Mouse (Mus musculus) lung, postnatal 14 days (tissue): ENCODE results near the gene Tmtc1.

Experiments
- DNase-seq: peaks from one replicate; pipeline ENCODE4 v3.0.0; 2021

Tmtc1 gene

DNA sequence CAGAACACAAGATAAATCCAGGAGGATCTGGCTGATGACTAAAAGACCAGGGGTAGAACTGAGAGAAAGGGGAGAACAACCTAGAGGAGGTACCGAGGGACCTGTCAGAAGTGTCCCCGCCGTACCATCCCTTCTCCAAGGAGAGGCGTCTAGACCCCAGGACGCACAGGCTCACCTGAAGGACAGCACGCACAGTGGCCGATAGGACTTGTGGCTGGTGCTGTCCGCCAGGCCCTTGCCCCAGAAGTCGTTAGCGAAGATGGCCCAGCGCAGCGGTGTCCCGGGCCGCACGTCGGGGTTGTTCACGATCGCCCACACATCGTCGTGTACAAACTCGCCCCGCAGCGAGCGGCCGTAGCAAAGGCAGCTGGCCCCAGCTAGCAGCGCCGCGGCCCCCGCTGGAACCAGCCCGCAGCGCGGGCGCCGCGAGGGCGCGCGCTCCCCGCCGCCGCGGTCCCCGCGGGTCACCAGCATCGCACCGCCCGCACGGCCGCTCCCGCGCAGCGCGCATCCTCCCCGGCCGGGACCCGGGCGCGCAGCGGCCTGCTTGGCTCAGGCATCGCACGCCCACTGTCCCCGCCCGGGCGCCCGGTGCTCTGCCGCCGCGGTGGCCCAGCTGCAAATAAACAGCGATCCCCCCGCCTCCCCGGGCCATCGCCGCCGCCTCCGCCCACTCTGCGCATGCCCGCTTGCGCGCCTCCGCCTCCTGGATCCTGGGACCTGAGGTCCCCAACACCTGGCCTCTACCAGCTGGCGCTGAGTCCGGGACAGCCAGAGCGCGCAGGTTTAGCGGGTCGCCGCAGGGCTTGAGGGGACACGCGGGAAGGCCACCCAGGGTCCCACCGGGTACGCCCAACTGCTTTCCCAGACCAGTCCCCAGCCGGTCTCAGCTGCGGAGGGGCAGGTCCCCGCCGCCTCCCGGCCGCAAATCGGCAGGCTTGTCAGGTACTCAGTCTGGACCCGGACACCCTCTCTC lies at the start of gene Tmtc1:
Tmtc1 (minus strand) TSS at position 664 of the 976 bp plus-strand sequence.
- DNase-seq: peak; percentile 82

DNA sequence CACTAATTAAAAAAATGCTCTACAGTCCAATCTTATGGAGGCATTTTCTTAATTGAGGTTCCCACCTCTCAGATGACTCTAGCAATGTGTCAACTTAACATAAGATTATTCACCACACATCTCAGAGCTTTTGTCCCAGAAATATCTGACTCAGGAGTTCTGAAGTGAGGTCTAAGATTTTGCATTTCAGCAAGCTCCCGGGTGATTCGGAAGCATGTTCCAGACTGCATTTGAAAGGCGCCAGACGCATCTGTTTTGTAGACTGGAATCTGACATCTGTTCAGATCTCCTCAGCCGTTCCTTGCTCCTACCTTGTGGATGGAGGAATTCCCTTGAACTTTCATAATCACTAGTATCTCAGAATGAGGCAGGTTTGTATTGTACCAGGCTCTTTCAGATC lies 47.7 kb upstream of the Tmtc1 start:
- DNase-seq: no peak

DNA sequence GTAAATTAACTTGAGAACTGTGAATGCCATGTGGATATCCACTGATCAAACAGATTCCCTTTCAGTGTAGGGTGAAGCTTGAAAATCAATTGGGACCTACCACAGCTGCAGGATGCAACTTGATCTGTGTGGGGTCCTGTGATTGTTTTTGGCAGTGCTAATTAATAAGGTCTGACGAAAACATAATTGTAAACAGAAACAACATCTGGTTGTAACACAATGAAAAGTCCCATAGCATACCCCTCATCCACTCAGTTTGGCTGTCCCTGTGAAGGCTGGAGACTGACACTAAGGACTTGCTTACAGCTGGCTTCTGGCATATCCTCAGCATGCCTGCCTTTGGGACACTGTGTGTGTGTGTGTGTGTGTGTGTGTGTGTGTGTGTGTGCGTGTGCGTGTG lies 42.6 kb upstream of the Tmtc1 start:
- no peak for DNase-seq

DNA sequence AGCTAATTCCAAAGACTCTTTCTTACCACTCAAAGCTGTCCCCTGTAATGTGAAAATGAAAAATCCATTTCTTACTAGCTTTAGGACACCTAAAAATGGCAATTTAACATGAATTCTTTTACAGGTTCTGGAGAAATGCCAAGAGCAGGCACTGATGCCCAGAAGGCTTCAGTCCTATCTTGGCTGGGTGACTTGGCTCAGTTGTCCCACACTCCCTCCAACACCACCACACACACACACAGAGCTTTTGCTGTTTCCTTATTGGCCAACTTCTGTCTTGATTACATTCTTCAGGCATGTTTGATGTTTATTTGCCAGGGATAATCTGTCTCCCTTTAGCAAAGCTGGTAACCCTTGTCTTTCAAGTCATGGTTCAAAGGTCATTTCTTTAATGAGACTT lies 37.7 kb upstream of the Tmtc1 start:
- DNase-seq: no peak

DNA sequence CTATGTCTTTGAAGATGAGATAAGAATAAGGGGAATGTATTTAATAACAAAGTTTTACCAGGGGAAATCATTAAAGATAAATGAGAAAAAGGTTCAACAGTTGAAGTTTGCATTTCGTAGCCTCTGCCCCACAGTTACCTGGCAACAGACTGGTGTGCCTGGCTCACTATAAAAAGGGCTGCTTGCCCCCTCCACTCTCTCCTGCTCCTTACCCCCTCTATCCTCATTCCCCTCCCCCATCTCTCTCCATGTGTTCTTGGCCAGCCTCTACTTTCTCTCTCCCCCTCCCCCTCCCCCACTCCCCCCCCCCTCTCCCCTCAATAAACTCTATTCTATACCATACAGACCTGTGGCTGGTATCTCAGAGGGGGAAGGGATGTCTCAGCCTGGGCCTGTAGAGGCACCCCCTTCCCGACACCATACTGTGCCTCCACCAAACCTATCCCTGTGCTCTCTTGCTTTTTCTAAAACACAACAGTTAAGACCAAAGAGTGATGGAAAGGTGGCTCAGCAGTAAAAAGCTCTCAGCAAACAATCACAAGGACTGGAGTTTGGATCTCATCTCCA lies 35.6 kb upstream of the Tmtc1 start:
- DNase-seq: no peak

DNA sequence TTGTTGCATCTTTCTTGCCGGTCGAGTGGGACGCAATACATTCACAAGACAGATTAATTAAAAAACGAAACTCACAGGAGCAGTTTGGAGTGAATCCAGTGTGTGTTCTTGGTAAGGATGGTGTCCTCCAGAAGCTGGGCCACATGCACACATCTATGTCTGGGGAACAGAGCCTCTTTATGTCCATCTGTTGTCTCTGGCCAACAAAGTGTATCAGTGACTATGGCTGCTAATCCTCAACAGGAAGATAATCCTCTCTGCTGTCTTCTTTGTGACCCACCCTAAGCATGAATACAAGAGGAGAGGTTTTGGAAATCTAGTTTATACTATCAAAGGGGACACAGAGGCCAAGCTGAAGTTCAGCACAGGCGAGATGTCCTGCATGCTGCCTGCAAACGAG lies 34.2 kb upstream of the Tmtc1 start:
- DNase-seq: no peak

DNA sequence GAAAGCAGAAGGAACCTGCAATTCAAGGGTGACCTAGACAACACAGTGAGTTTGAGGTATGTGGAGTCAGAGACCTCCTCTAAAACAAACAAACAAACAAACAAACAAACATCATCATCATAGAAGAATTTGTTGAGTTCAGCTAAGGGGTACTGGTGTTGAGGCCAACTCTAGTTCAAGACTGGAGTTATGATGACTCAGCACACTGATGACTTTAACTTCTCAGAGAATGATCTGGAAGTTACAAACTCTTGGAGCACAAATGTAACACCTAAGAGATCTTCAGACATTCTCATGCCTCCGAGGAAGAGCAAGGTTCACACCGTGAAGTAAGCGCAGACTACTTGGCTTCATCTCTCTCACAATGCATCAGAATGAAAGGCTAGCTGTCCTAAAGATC lies 28.1 kb upstream of the Tmtc1 start:
- DNase-seq: no peak

DNA sequence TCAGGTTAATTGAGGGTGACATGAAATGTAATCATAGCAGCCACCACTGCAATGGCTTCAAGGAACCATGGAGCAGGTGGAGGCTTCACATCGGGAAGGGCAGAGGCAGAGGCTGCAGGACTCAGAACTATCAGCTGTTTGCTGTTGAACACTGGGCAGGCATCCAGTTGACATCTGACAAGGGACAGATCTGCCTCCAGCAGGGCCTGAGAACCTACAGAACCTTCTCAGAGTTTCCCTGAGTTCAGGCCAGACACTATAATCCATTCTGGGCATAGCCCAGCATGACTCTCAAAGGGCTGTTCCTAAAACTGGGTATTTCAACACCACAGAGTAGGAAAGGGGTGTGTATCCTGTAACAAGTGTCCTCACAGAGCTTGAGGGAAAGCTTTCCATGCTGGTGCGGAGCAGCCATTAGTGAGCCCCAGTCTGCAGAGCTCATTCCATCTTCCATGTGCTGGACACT lies 23.8 kb upstream of the Tmtc1 start:
- DNase-seq: peak; percentile 60

DNA sequence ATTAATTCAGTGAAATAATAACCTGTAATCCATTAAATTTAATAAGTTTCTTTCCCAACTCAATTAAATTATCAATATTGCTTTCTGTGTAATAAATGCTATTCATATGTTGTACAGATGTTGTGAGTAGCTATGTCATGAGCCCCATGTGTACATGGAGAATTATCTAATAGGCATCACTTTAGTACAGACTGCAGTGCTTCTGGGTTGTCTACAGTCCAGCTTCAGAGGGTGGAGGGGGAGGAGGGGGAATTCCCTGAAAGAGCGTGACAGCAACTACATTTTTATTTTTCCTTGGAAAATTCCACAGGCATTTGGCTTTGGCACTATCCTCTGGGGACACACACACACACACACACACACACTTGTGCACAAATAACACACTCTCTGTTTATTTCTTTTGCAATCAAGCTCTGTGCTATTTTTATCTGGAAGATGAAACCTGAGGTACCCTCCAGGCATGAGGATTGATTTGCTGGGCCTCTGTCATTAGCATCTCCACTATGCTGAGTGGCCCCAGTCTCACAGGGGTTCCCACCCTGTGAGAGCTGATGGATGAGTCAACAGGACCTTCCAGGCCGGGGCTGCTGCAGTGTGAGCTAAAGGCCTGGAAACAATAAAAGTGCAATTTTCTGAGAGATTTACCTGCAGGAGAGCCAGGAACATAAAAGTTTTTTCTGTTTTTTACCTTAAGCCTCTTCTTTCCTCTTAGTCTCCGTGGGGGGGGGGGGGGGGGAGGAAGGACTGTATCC lies 23.2 kb upstream of the Tmtc1 start:
- DNase-seq: peak; percentile 22

DNA sequence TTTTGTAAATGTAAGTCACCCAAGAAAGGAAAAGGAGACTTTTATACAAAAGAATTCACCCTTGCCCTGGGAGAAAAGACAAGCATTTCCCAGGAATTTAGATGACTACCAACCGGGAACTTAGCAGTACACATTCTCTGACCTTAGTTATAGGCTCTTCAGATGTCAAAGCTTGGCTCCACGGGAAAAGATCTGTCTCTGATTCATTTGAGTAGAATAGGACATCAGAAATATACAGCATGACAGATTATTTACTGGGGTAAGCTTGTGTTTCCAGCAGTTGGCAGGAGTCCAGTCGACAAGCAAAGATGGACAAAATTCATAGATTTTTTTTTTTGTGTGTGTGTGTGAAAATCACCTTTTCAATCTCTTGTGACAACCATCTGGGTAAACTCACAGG lies 15.4 kb upstream of the Tmtc1 start:
- DNase-seq: no peak

DNA sequence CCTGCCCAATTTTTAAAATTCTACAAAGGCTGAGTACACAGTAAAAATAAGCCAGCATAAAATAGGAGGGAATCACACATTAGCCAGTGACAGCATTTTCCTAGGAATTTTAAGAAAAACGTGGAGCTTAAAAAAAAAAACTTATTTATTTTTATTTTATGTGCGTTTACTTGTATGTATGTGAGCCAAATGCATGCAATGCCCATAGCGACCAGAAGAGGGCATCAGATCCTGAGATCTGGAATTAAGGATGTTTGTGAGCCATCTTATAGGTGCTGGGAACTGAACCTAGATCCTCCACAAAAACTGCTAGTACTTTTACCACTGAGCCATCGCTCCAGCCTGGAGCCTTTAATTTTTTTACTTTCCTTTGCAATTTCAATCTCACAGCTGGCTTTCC lies 11.3 kb upstream of the Tmtc1 start:
- DNase-seq: no peak

DNA sequence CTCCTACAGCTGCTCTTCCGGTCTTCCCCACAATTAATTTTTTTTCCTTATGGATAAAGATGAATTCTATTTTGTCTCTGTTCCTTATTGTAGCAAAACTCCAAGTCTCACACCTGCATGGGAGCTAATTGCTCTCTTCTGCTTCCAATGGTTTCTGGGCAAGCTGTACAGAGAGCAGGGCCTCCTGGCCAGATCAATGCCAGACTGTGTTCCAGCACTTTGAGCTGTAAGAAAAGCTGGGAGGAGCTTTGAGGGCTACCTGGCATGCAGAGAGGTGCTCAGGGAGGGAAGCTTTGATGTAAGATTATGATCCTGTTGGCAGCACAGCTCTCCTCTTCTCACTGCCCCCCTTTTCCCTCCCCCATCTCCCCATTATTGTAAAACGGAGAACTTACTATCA lies 10.6 kb upstream of the Tmtc1 start:
- no peak for DNase-seq

DNA sequence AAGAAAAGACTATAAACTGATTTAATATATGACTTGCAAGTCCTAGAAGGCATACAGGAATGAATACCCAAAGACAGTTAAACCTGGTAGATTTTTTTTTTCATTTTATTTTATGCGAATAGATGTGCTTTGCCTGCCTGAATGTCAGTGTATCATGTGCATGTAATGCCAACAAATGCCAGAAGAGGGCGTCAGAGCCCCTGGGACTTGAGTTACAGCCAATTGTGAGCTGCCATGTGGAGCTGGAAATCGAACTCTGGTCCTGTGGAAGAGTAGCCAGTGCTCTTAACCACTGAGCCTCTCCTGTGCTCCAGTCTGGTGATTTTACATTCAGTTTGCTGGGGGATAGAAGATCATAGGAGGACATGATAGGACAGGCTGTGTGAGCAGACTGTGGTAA lies 4.0 kb upstream of the Tmtc1 start:
- no peak for DNase-seq

DNA sequence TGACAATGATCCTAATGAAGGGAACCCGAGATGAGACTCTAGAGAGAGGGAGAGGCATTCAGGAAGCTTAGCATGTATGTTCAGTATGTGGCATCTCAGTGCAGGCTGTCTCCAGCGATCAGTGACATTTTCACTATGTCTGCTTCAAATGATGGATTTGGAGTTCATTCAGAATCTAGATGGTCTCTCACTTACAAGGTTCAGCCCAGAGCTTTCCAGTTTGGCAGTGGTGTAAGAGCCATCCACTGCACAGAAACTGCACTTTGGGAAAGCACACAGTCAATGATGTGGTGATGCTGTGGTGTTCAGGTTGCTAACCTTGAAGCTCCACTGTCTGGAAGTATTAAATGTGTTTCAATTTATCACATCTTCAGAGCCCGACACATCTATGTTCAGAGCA lies 1.9 kb upstream of the Tmtc1 start:
- DNase-seq: no peak

DNA sequence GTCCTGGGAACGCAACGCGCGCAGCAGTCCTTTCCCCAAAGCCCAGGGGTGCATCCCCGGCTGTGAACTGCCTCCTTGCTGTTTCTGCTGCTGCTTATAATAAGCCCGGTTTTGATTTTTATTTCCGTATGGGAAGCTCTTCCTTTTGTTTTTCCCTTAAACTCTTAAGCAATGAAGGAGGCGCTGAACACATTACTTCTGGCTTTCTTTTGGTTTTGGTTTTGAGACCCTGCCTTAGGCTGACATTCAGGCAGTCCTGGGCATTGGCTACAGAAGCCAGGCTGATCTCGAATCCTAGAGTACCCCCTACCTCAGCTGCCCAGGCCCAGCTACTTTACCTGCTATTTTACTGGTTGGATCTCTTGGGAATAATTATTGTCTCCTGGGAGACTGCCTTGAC lies 607 bp upstream of the Tmtc1 start:
- DNase-seq: no peak

DNA sequence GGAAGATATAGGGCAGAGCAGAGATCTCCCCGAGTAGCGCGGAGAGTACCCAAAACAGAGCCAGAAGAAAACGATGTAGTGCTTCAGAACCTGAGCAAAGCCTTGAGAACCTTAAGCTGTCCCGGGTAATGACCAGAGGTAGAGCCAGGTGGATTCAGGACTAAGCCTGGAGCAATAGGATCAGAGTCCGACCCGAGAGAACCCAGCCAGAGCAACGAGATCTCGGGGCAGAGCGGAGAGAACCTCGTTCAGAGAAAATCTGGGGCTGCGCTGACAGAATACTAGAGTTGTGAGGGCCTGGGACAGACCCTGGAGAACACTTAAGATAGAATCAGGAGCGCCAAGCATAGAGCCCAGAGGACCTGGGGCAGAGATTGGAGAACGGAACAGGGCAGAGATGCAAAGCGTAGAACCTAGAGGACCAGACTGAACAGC lies 881 bp downstream of the Tmtc1 start:
- DNase-seq: peak; percentile 9

DNA sequence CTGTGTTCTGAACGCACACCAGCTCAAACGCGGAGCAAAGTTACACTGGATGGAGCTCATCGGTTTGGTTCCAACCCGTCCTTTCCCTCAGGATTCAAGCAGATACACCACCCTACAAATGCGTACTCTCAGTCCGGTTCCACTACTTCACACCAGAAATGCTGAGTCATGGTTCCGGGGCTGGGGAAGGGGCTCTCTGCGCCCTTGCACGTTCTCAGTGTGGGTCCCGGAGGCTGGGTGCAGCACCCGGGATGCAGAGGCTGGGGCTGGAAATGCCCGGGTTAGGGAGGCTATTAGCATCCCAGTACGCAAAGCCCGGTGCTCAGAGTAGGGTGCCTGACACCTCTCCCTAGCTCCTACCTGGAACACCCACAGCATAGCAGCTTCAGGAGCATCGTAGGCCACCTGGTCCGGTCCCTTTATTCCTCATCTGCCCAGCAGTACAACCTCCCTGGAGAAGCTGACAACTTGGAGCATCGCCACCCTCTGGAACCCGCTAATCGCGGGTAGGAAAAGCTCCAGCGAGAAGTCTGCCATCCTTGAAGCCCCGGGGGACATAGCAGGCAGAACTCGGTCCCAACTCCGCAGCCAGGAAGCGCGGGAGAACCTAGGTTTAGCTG lies 1.4 kb downstream of the Tmtc1 start:
- peak; percentile 34 for DNase-seq

DNA sequence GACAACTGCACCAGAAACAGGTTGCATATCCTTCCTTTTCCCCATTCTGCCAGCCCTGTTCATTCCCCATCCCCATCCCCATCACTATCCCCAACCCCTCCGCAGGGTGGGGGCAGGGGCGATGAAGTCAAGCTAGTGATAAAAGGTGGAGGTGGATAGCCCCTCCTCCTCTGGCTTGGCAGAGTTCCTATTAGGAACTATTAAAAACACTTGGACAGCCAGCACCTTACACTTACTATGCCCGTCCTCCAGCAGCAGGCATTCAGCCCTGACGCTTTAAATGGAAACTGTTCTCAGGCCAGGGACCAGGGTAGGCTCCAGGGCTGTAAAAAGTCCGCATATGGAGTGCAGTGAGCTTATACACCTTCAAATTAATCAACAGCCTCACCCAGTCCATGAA lies 2.3 kb downstream of the Tmtc1 start:
- no peak for DNase-seq

DNA sequence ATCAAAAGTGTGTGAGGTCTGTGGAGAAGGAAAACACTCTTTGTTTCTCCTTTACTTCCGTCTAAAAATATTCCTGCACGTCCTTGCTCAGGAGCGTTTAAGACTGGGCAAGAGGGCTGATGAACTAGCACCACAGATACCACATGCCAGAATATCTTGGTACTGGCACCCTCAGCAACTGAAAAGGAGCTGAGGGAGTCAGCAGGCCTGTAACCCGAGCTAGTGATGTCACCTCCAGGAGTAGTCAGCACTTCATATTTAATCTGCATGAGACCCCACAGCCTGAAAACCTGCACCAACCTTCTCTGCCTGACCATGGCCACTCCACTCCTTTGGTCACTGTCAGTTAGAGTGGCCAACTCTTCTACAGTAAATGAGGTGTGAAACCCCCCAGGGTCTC lies 5.1 kb downstream of the Tmtc1 start:
- DNase-seq: no peak

DNA sequence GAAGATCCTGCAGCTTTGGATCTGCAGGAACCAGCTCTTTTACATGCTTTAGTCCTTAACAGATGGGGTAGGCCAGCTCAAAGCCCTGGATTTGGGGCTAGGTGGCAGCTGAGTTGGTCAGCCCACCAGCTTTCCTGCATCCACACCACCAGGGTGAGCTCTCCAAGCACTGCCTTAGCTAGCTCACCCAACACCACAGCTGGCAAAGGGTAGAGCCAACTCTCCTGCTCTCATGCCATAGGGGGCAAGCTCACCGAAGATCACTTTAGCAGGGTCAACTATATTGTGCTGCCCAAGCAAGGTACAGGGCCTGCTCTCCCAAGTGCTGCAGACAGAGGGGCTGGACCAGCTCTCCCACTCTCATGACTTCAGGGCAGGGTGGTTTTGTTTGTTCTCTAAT lies 6.6 kb downstream of the Tmtc1 start:
- DNase-seq: no peak

DNA sequence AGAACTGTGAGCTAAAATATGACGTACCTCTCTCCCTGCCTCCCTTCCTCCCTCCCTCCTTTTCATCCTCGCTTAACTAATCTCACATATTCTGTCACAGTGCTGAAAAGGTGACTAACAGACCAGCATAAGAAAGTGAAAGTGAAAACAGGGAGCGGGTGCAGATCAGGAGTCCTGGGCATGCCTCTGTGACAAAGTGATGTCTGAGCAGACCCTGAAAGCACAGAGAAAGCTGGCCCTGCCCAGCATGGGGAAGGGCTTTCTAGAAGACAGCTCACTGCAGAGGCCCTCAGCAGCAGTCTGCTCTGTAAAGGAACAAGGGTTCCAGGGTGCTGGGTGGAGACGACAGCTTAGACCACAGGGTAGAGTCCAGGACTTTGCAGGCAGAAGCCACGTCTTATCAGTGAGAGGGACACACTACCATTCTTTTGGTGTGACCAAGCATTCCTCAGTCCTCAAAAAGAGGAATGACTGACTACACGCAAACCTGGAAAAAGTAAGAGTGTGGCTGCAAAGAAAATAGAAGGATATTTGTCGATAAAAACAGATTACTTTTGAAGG lies 7.7 kb downstream of the Tmtc1 start:
- no peak for DNase-seq

DNA sequence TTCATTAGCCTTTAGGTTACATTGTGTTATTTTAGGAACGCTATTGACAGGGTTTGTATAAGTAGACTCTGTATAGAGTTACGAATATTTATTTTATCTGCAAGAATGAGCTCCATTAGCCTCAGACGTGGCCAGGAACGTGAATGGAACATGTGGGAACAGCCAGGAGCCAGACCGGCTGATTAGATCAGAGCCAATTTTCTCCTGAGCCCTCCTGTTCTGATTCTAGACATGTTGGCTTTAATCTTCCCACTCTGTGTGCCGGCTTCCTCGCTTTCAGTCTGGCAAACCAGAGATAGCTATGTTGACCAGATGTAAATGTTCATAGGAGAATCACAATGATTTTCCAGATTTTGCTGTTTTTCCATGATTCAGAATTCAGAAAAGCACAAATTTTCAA lies 22.6 kb downstream of the Tmtc1 start:
- DNase-seq: no peak

DNA sequence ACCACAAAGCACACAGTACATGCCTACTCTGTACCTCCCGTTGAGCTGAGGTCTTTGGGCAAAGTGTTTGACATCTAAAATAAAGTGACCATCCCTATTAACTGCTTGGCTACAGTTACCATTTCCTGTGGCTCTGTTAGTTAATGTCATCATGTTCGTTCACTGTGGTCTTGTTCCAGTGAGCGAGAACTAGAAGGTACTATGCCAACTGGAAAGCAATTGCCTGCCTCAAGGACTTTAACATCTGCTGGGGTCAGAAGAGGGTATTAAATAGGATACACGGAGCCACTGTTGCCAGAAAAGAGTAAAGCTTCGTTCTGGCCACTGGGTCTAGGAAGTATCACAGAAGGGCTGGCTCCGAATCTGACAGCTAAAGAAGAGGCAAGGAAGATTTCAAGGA lies 23.8 kb downstream of the Tmtc1 start:
- no peak for DNase-seq
